Mouse (Mus musculus) megakaryocyte, adult 5-6 weeks (primary cell): ENCODE measurements around the gene Cradd. TPM values are rescaled to one million over a fixed set of nuclear protein-coding genes. Genes with fewer than 3 reads are reported as not detected.

Experiments
- ATAC-seq: 2 replicates; pipeline ENCODE4 v1.8.0; 2016; ENCODE audit warnings: mild to moderate bottlenecking, inconsistent platforms; ENCODE audit not compliant: poor library complexity, severe bottlenecking
- total RNA-seq, 2 experiments: library from RNA; stranded (forward) in 1 of 2; stranded (reverse) in 1 of 2; fragments of 153-499, 151-499 nt in 1 of 2; fragments of 221-1000, 200-1000 nt in 1 of 2; gene quantifications; 2 replicates each; pipeline versions ENCODE4 v1.2.3 to v1.2.4; 2015 to 2017

The Cradd gene
- total RNA-seq, 2 experiments from 2014 or later = 7.3 to 20.5 TPM

DNA sequence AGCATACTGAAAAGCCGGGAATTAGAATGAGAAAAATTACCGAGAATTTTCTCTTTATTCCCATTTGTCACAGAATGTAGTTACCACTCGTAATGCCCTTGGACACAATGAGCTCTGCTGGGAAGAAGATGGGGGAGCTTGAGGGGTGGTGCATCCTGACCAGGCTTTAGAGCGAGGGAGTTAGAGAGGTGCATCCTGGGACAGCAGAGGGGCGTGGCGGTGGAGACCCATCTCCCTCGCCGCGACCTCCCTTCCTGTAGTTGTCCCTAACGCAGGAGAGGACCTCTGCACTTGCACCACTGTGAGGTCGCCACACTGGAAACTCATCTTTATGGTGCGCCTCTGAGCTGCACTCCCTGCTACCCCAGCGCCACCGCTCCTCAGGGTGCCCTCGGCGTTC, 72.3 kb downstream of the Cradd start:
- ATAC-seq = no peak

DNA sequence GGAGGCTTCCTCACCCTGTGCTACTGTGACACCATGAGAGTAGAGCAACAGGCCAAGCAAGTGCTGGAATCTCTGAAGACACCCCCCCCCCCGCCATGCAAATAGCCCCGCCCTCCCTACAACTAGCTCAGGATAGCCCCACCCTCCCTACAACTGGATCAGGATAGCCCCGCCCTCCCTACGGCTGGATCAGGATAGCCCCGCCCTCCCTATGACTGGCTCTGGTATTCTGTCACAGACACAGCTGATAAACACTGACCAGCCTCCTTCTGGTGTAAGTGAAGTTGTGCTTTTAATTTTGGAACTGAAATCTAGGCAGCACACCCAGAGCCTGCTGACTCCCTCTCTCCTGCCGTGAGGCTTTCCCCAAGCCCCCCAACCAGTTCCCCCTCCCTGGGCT, 75.6 kb downstream of the Cradd start:
- ATAC-seq = no peak

DNA sequence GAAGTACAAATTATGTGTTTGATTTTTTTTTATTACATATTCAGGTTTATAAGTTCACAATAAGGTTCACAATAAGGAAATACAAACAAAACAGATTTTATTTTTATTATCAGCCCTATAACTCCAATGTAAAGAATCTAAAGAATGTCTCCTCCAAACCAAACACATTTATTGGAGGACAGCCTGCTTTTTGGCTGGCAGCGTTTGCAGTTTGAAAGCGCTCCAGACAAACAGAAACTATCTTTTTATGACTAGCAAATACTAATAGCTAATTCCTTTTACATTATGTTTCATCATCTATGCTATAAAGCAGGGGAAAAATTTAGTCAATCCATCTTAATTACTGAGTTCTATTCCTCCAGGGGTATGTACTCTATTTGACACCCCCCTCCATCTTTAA, 77.2 kb downstream of the Cradd start:
- no peak for ATAC-seq

DNA sequence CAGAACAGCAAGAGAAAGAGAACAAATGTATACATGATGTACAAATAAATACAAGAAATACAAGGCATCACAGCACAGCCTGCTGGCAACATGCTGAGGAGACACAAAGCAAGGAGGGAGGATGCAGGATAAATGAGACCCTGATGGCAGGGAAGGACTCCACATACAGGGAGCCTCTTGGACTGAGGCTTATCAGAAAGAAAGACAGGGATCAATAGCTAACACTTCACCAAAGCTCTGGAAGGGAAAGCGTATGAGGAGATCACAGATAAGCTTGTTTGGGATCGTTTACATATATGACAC, 78.3 kb downstream of the Cradd start:
- ATAC-seq = no peak

DNA sequence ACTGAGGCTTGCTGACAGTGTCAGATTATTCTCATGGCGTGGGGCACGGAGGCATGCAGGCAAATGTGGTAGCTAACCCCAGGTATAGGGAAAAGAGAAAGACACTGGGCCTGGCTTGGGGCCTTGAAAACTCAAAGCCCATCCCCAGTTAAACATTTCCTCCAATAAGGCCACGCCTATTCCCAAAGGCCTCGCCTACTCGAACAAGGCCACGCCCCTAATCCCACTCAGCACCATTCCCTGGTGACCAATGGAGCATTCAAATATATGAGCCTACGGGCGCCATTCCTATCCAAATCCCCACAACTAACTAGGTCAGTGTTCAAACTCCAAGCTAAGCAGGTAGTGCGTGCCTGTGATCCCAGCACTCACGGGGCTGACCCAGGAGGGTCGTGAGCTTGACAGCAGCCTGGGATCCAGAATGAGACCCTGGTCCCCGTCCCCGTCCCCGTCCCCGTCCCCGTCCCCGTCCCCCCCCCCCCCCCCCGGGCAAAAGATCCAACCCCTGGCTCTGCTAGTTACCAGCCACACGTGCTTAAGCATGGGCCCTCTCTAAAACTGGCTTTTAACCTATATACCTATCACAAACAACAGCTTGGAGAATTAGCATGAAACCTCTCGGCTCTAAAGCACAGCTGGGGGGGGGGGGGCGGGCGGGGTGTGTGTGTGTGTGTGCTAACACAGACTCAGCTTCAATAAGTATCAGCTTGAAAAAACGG, 78.8 kb downstream of the Cradd start:
- no peak for ATAC-seq

DNA sequence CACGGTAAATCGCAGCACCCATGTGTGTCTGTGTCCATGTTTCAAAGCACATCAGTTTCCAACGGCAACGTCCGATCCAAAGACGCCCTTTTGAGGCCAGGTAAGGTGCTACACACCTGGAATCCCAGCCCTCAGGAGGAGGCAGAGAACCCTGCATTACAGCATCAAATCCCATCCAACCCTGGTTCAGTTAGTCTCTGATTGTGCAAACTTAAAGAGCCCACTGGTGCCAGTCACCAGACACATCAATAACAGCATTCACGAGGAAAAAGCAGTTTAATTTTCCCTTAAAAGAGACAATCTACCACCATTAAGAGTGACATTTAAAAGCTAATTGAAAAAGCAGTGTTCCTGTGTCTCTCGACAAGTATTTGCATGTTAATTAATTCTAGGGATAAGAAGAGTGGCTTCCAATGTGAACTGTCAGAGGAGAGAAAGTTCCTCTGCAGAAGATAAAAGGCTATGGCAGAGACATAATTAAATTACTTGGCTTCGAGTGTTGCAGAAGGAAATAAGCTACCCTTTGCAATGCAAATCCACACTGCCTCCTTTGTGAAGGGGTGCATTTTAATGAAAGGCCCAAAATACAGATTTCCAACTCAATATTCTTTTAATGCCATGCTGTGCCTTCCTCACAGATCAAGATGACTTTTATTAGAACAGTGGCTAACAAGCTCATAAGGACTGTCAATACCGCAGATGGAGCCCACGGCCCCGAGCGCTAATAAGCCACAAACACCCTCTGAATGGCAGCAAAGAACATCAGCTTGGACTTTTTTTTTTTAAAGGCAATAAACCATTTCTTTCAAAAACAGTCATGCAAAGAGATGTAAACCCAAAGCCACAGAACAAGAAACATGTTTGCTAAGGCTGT, 84.5 kb downstream of the Cradd start:
- ATAC-seq = no peak

DNA sequence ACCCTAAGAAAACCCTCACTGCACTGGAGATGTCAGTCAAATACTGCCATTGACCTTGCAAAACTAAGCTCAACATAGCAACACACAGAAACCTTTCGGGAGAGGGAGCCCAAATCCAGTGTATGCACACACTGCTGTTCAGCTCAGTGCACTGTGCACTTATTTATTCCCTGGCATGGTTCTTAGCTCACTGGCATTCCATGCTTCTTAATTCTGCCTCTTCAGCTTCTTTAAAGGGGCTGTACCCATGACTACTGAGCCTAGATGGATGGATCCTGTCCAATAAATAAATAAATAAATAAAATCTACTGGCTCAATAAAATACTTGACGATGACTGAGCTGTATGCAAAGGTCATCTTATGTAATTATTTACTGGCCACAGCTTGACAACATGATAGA, 85.3 kb downstream of the Cradd start:
- ATAC-seq = no peak

DNA sequence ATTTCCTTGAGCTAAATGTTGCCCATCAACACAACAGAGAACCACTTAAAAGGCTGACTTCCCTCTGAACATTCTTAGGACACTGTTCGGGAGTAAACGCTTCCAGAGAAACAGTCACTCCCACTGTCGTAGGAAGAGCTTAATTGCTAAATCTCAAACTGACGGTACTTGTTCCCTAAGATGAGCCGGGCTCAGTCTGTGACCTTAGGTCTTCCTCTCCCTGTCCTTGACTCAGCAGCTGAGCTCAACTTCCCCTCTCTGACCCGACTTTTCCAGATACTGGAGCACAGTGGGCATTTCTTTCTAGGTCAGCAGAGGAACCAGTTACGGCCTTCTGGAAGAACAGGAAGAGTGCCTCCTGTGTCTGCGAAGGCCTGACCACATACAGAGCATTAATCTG, 87.7 kb downstream of the Cradd start:
- ATAC-seq = peak; percentile 92

DNA sequence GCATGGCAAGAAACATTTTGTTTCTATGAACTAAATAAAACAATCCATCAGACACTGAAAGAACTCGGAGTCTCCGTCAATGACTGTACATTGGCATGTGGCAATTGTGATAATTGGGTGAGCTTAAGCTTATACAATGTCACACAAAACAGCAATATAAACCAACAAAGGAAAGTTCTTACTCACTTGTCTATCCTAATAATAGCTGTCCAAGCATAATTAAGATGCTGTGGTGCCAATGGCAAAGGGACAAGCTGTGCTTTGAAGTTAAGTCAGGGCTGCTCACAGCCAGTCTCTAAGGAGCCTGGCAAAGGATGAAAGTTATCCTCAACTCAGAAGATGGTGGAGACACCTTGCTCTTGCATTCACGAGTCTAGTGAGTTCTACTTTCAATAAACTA, 89.3 kb downstream of the Cradd start:
- ATAC-seq = no peak

DNA sequence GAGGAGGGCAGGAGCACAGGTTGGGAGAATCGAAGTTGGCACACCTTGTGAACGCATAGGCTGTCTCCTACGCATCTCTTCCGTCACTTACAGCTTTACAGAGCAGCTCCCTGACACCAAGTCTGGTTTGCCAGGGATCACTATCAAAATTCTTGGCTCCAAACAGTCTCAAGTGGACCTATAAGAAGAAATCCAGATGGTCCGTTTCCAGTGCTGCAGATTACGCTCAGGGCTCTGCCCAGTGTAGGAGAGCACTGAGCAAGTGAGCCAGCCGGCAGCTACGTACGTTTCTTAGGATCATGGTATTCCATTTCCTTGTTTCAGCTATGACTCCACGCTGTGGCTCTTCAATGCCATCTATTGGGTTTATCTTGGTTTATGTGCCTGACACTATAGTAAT, 90.9 kb downstream of the Cradd start:
- ATAC-seq = no peak

DNA sequence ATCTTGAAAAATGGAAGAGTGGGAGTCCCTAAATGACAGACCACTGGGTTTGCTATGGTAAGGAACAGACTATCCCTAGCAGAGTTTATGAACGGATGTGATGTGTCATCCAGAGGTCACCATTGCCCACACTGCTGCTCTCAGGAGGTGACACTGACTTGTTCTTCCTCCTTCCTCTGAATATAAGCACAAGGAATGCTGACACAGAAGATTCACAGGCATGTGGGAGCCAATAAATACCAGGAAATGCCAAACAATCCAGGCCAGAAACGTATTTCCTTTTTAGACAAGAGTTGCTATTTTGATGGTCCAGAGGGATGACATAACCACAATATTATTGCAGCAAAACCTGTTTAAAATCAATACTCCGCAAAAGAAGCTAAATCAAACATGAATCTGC, 91.4 kb downstream of the Cradd start:
- no peak for ATAC-seq

DNA sequence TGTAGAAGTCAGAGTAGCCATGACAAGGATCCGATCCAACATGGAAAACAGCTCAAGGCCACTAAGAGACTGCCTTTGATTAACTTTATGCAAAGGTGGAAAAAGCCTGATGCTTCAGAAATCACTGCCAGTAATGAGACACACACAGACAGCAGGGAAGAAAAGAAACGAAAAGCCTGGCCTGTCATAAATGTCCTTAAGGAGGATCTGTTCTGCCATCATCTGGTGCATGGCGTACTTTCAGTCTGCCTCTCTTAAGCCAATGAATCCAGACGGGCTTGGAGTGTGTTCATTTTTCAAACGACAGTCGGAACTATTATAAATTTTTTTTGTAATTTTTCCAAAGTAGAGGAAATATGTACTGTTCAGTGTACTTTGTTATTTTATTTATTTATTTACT, 95.7 kb downstream of the Cradd start:
- no peak for ATAC-seq

DNA sequence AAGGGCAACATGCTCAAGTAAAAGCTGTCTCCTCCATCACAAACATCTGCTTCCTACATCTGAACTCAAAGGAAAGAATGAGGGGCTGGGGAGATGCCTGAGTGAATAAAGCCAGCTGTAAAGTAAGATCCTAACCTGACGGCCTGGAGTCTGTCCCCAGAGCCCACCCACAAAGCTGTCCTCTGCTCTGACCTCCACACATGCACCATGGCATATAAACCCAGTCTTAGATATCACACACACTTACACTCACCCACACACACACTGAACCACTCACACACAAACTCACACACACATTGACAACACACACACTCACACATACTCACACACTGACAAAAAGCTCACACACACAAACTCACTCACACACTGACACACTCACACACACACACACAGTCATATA, 96.3 kb downstream of the Cradd start:
- no peak for ATAC-seq

DNA sequence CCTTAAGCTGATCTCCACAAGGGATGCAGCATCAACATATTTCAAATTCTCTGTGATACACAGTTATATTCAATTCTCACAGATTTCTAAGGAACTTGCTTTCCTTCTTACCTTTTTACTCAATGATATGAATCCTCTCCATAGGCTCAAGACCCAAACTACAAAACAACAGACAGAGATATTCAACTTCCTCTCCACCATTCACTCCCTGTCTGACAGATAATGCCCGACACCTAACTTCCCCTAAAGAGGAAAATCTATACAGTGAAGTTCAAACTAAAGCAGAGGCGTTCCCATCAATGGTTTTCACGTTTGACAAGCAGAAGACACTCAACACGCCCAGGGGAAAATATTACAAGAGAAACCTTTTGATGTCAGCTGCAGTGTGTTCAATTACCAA, 97.2 kb downstream of the Cradd start:
- no peak for ATAC-seq

DNA sequence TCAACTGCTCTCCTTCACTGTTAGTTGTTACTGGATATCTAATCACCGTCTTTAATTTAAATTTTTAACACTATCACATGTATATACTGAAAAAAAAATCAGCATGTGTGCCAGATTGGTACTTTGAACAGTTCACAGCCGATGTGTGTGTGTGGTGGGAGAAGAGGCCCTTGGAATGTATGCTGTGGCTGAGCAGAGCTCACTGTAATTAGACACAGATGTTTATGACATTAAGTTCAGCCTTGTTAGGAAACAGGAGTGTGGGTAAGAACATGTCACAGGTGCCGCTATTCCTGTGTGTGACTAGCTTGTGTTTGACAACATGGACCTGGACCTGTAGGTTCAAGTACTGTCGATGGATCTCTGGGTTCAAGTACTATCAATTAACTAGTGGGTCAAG, 98.9 kb downstream of the Cradd start:
- ATAC-seq = no peak

DNA sequence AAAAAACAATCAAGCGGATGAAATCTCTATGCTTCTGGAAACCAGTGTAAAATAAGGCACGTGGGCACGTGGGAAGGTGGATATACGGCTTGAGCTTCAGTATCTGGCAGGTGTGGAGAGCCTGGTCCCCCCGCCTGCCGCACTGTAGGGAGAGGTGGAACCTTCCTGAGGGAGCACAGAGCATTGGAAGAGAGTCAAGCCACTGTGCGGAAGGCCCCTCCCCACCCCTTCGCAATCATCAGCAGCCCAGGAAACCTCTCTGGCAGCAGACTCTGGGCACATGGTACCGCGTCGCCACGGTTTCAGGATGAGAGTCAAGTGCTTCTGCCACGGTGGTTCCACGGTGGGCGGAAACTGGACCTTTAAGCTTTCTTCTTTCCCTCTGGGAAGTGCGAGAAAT, 100.7 kb downstream of the Cradd start:
- no peak for ATAC-seq

DNA sequence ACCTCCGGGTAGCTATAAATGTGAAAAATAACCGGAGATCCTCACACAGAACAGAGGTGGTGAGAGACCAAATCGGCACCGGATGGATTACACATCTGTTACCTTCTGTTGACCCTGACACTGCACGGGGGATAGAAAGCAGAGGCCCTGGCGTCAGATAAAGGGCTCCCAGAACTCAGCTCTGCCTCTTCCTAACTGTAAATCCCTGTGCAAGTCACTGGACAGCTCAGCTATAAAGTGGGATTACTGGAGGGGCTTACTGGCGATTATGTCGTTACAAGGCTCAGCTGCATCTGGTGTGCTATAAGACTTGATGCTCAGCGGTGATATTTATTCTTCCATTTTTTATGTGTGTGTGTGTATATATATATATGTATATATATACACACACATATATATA, 102.0 kb downstream of the Cradd start:
- ATAC-seq = no peak

DNA sequence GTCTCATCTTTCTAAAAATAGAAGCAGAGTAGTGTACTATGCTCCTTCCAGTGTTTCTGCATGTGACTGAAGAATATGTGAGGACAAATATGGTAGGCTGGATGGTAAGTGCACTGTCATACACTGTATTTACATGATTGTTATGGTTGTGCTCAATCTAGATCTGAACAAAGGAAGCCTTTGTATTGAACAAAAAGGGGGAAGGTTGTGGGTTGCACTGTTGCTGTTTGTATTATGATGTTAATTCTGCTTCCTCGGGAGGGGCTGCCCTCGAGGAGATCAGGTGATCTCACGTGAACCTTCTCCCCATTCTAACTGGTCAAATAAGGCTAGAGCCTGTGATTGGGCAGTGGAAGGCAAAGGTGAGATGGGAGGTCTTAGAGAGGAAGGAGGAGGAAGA, 103.4 kb downstream of the Cradd start:
- no peak for ATAC-seq

DNA sequence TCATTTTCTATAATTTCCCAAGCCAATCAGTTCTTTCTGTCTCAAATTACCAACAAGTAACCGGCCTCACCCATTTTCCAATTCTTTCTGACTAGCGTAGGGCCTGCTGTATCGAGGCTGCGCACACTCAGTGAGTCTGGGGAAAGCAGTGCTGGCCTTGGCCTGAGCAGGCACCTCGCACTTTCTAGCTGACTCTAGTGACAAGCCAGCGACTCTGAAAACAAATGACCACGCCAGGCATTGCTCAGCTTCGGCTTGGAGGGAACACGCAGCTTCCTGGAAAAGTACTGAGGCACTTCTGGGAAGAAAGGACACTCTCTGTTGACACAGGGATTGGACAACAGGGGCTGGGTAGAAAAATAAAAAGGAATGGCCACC, 105.3 kb downstream of the Cradd start:
- no peak for ATAC-seq

DNA sequence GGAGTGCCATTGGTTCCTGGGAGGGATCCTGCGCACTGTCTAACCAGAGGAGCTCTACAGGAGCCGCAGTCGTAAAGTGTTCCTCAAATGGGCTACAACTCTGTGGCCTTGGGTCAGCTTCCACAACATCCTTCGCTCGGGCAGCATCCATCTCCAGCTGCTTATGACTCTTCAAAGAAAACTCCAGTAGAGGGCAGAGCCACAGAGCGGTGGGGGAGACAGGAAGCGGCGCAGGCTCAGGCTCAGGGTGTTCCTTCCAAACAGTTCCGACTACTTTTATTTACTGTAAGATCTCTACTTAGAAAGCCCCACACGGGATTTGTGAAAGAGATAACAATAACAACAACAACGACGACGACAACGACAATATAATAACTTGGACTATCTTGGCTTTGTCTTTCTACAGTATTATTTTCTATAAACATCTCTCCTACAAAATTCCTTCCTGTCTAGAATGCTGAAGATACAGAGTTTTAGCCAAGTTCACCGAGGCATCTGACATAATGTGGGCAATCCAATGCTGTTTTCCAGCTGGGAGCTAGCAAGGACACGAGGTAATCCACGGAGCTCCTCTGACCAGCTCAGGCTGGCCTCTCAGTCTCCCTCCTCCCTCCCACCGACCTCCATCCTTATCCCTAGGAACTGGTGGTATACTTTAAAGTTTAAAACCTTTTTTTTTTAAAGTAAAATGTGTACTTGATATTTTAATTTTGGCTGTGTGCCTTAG, 105.8 kb downstream of the Cradd start:
- no peak for ATAC-seq

DNA sequence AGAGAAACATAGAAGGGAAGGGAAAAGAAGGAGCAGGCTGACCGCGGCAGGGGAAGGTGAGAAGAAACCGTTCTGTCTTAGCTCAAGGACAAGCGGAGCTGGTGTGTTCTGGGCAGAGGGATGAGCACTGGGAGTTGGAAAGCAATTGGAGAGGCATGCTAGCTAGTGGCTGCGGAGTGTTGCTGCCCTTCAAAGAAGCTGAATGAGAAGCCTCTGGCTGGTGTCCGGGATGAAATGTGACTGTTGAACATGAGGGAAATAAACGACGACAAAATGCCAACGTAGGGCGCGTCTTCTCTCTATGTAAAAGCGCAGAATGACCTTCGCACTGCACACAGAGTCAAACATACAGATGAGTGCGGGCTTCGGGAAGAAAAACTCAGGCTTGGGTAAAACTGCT, 108.6 kb downstream of the Cradd start:
- no peak for ATAC-seq

DNA sequence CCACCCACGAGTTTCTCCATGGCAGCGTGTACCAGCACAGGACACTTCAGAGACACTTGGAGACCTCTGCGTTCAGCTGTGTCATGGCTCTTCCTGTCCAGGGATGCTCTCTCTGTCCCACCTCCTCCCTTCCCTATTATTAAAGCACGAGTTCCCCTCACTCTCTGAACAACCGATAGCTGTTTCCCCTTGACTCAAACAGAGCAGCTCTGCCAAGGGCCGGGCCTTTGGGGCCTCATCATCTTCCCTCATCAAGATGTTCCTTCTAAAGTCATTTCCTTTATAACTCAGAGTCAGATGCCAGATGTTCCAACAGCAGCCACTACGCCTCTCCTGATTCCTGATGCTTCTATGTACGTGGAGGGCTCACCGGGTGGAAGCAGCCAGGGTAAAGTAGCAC, 110.1 kb downstream of the Cradd start:
- ATAC-seq = no peak
